In the genomic region with DNA sequence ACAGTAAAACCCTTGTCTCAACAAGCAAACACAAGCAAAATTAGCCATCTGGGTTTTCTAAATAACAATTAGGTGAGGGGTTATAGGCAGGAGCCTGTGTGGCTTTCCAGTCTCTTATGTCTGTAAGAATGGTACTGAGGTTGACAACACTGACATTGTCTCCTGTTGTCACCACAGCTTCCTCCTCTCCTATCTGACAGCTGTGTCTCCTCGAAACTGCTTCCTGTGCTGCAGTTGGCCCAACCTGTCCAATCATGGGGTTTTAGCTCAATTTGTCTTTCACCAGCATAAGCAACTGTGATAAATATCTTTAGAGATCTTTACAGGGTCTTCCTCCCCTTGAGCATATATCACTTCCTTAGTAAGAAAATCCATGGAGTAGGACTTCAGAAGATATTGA, we compare ENCODE assay signal across 30 mouse cellular contexts. TPM values are rescaled to one million over a fixed set of nuclear protein-coding genes. Genes with fewer than 3 reads are reported as not detected.
DNase-seq lines count a peak whose midpoint lies in the region; ATAC-seq and TF ChIP-seq lines count a peak whose summit lies in the region.
"Had no signal": no experiment of that assay in that cellular context is flagged by ENCODE, and none has a peak within 500 bp of the region (broad histone marks: within the 10 kb centered on the region; RNA-seq: fewer than 3 reads in every experiment).

No protein-coding gene starts in this region.

- TF ChIP-seq POLR2A in thymus, adult 2 months (IDR thresholded peaks at IDR 0.05; ENCODE audit: control insufficient read depth, extremely low read depth, insufficient read depth, low read length, poor library complexity), result no peak

- H3K27ac ChIP-seq in thymus, adult 2 months (ENCODE audit: control insufficient read depth, insufficient read depth, low read length), result peak overlapping the region; percentile 75
- H3K27ac ChIP-seq in midbrain, postnatal 0 days (ENCODE audit: low read depth, low read length), result no peak overlapping the region
- H3K27ac ChIP-seq in midbrain, embryonic 14.5 days (replicated peaks; ENCODE audit: low read depth, low read length), result no peak overlapping the region
- H3K27ac ChIP-seq: forebrain, embryonic 13.5 days; heart, embryonic 10.5 days; heart, embryonic 15.5 days; limb, embryonic 13.5 days; midbrain, embryonic 15.5 days; neural tube, embryonic 12.5 days had no signal

- H3K27me3 ChIP-seq in thymus, adult 2 months (ENCODE audit: control insufficient read depth, insufficient read depth, low read length), result no peaks in the 10 kb centered on the region
- no peaks in the 10 kb centered on the region for H3K27me3 ChIP-seq in midbrain, postnatal 0 days (ENCODE audit: insufficient read depth, low read length)
- H3K27me3 ChIP-seq in midbrain, embryonic 14.5 days (ENCODE audit: control insufficient read depth, insufficient read depth, low read length), result no peaks in the 10 kb centered on the region
- H3K27me3 ChIP-seq: forebrain, embryonic 13.5 days; heart, embryonic 15.5 days; limb, embryonic 13.5 days; midbrain, embryonic 15.5 days; neural tube, embryonic 12.5 days; Patski had no signal

- no peaks in the 10 kb centered on the region for H3K9me3 ChIP-seq in midbrain, postnatal 0 days (ENCODE audit: low read length)
- H3K9me3 ChIP-seq in midbrain, embryonic 14.5 days (ENCODE audit: control insufficient read depth, low read length), result no peaks in the 10 kb centered on the region
- H3K9me3 ChIP-seq: forebrain, embryonic 13.5 days; G1E; heart, embryonic 10.5 days; heart, embryonic 15.5 days; limb, embryonic 13.5 days; midbrain, embryonic 15.5 days; neural tube, embryonic 12.5 days had no signal

- H3K4me2 ChIP-seq in midbrain, postnatal 0 days (ENCODE audit: low read depth, low read length, poor library complexity, severe bottlenecking), result no peak overlapping the region
- H3K4me2 ChIP-seq in midbrain, embryonic 14.5 days (ENCODE audit: low read length), result no peak overlapping the region
- H3K4me2 ChIP-seq: forebrain, embryonic 13.5 days; heart, embryonic 15.5 days; limb, embryonic 13.5 days; liver, embryonic 11.5 days; midbrain, embryonic 15.5 days; neural tube, embryonic 12.5 days had no signal

- no peak overlapping the region for H3K4me3 ChIP-seq in thymus, adult 2 months (ENCODE audit: control insufficient read depth, insufficient read depth, low read length)
- no peak overlapping the region for H3K4me3 ChIP-seq in midbrain, postnatal 0 days (ENCODE audit: low read depth, low read length)
- H3K4me3 ChIP-seq in midbrain, embryonic 14.5 days (replicated peaks; ENCODE audit: low read depth, low read length), result no peak overlapping the region
- H3K4me3 ChIP-seq: forebrain, embryonic 13.5 days; heart, embryonic 10.5 days; heart, embryonic 15.5 days; limb, embryonic 13.5 days; midbrain, embryonic 15.5 days; neural tube, embryonic 12.5 days had no signal

- DNase-seq in CD4-positive helper T cell, adult 2 months (ENCODE audit: low read depth, low spot score), result peak; percentile 57
- DNase-seq in T-cell, adult 2 months (ENCODE audit: low spot score), result peak; percentile 44
- DNase-seq in thymus, adult 2 months, result peak; percentile 55
- peak; percentile 37 to 62 for DNase-seq in thymus, postnatal 36 days
- DNase-seq in midbrain, postnatal 0 days (ENCODE audit: low spot score), result no peak
- DNase-seq in midbrain, embryonic 14.5 days, result no peak
- no peak for DNase-seq in cerebellum, postnatal 14 days
- DNase-seq: adrenal gland, postnatal 25 days; cerebellum, adult 2 months; cerebellum, postnatal 36 days; gastrocnemius, postnatal 14 days; kidney, adult 9 months; kidney, postnatal 10 days; lung, postnatal 36 days had no signal

- 3% methylated on average over 1 of the region's 1 CpGs for WGBS in thymus, adult 2 months
- 62% methylated on average over 1 of the region's 1 CpGs for WGBS in midbrain, postnatal 0 days
- 84% methylated on average over 1 of the region's 1 CpGs for WGBS in midbrain, embryonic 14.5 days

- peaks cover 32% of the 10 kb centered on the region for H3K4me1 ChIP-seq in thymus, adult 2 months (replicated peaks; ENCODE audit: control insufficient read depth, insufficient read depth, low read length)
- H3K4me1 ChIP-seq in midbrain, postnatal 0 days (ENCODE audit: insufficient read depth, low read length), result peaks cover 5% of the 10 kb centered on the region; the same call in 1 of the 2 replicates
- peaks cover 12% of the 10 kb centered on the region for H3K4me1 ChIP-seq in midbrain, embryonic 14.5 days (ENCODE audit: control insufficient read depth, insufficient read depth, low read length)

- no peak for ATAC-seq in midbrain, postnatal 0 days (ENCODE audit: low FRiP score)
- ATAC-seq in midbrain, embryonic 14.5 days (ENCODE audit: low FRiP score, low TSS enrichment), result no peak
- ATAC-seq: forebrain, embryonic 13.5 days; hindbrain, embryonic 16.5 days; intestine, embryonic 16.5 days; midbrain, embryonic 15.5 days; Patski had no signal

- no peaks in the 10 kb centered on the region for H3K36me3 ChIP-seq in thymus, adult 2 months (ENCODE audit: control insufficient read depth, insufficient read depth, low read length)
- no peaks in the 10 kb centered on the region for H3K36me3 ChIP-seq in midbrain, postnatal 0 days (ENCODE audit: insufficient read depth, low read length)
- H3K36me3 ChIP-seq in midbrain, embryonic 14.5 days (ENCODE audit: control insufficient read depth, insufficient read depth, low read length), result 0 out of 2 replicates have a peak, but pooled peaks cover 1% of the 10 kb centered on the region
- H3K36me3 ChIP-seq: heart, embryonic 15.5 days; midbrain, embryonic 15.5 days; neural tube, embryonic 12.5 days had no signal

- no peak for TF ChIP-seq CTCF in thymus, adult 2 months (IDR thresholded peaks at IDR 0.05; ENCODE audit: borderline replicate concordance, control insufficient read depth, extremely low read depth, insufficient read depth, low read length, poor library complexity)
- no peak for TF ChIP-seq CTCF in midbrain, postnatal 0 days (IDR thresholded peaks at IDR 0.05)

- no peak overlapping the region for H3K9ac ChIP-seq in midbrain, postnatal 0 days (replicated peaks; ENCODE audit: low read length, poor library complexity, severe bottlenecking)
- H3K9ac ChIP-seq in midbrain, embryonic 14.5 days (replicated peaks; ENCODE audit: low read length), result no peak overlapping the region
- H3K9ac ChIP-seq: forebrain, embryonic 13.5 days; heart, embryonic 15.5 days; limb, embryonic 13.5 days; midbrain, embryonic 15.5 days; neural tube, embryonic 12.5 days had no signal

RNA-seq across cellular contexts. Expression of gene Stkld1, which starts 2.6 kb away (rescaled TPM):
- polyA plus RNA-seq in thymus, adult 2 months (2012; rRNA removed), result 0.75 and 0.96 TPM in 2 replicates
- total RNA-seq in midbrain, postnatal 0 days (2014; rRNA removed), result 0.33 TPM in 1 of 2 replicates, not detected in the other
- 0.11 and 0.17 TPM in 2 replicates for polyA plus RNA-seq in midbrain, postnatal 0 days (2015; fragmentation: Nextera tagmentation; extraction: Ambion mirVana)
- 0.28 and 0.62 TPM in 2 replicates for polyA plus RNA-seq in midbrain, embryonic 14.5 days (2014; fragmentation: Nextera tagmentation; extraction: Ambion mirVana)
- total RNA-seq: G1E; gastrocnemius, postnatal 14 days; heart, postnatal 25 days; megakaryocyte-erythroid progenitor cell, adult 5-6 weeks had no signal
- polyA plus RNA-seq: embryonic facial prominence, embryonic 11.5 days; forebrain, embryonic 13.5 days; hindbrain, embryonic 11.5 days; intestine, embryonic 16.5 days; large intestine, adult 2 months; limb, embryonic 13.5 days; neural tube, embryonic 12.5 days had no signal

RNA-seq across cellular contexts. Expression of gene Surf4, which starts 2.7 kb away (rescaled TPM):
- 410 and 472 TPM in 2 replicates for polyA plus RNA-seq in thymus, adult 2 months (2012; rRNA removed)
- total RNA-seq in midbrain, postnatal 0 days (2014; rRNA removed), result 108 and 120 TPM in 2 replicates
- 101 and 102 TPM in 2 replicates for polyA plus RNA-seq in midbrain, postnatal 0 days (2015; fragmentation: Nextera tagmentation; extraction: Ambion mirVana)
- polyA plus RNA-seq in midbrain, embryonic 14.5 days (2014; fragmentation: Nextera tagmentation; extraction: Ambion mirVana), result 84.6 and 98.5 TPM in 2 replicates

RNA-seq across cellular contexts. Expression of gene Surf1, which starts 20.1 kb away (rescaled TPM):
- polyA plus RNA-seq in thymus, adult 2 months (2012; rRNA removed), result 72.7 and 78.5 TPM in 2 replicates
- 59.7 and 78.8 TPM in 2 replicates for total RNA-seq in midbrain, postnatal 0 days (2014; rRNA removed)
- polyA plus RNA-seq in midbrain, postnatal 0 days (2015; fragmentation: Nextera tagmentation; extraction: Ambion mirVana), result 112 and 122 TPM in 2 replicates
- 69.4 and 91.4 TPM in 2 replicates for polyA plus RNA-seq in midbrain, embryonic 14.5 days (2014; fragmentation: Nextera tagmentation; extraction: Ambion mirVana)

RNA-seq across cellular contexts. Expression of gene Surf2, which starts 20.3 kb away (rescaled TPM):
- polyA plus RNA-seq in thymus, adult 2 months (2012; rRNA removed), result 33.8 and 36.4 TPM in 2 replicates
- total RNA-seq in midbrain, postnatal 0 days (2014; rRNA removed), result 27.5 and 30.0 TPM in 2 replicates
- 55.2 and 55.5 TPM in 2 replicates for polyA plus RNA-seq in midbrain, postnatal 0 days (2015; fragmentation: Nextera tagmentation; extraction: Ambion mirVana)
- 48.7 and 59.9 TPM in 2 replicates for polyA plus RNA-seq in midbrain, embryonic 14.5 days (2014; fragmentation: Nextera tagmentation; extraction: Ambion mirVana)

RNA-seq across cellular contexts. Expression of gene Rpl7a, which starts 25.9 kb away (rescaled TPM):
- polyA plus RNA-seq in thymus, adult 2 months (2012; rRNA removed), result 799 and 817 TPM in 2 replicates
- 910 and 1,034 TPM in 2 replicates for total RNA-seq in midbrain, postnatal 0 days (2014; rRNA removed)
- 411 and 433 TPM in 2 replicates for polyA plus RNA-seq in midbrain, postnatal 0 days (2015; fragmentation: Nextera tagmentation; extraction: Ambion mirVana)
- polyA plus RNA-seq in midbrain, embryonic 14.5 days (2014; fragmentation: Nextera tagmentation; extraction: Ambion mirVana), result 522 and 541 TPM in 2 replicates

Comparison
In these comparisons a context has a peak if more than half of its experiments do, and no peak if none do; other contexts are left out.
1. DNase-seq: peak in CD4-positive helper T cell, adult 2 months (single experiment), T-cell, adult 2 months (single experiment), thymus, adult 2 months (single experiment) and thymus, postnatal 36 days (2 of 2); none in midbrain, postnatal 0 days (single experiment), midbrain, embryonic 14.5 days (single experiment) and cerebellum, postnatal 14 days (0 of 2).